Mouse (Mus musculus): ENCODE measurements around the gene Ifna1. TPM values are rescaled to one million over a fixed set of nuclear protein-coding genes. Genes with fewer than 3 reads are reported as not detected.

Ifna1 gene
- total and polyA plus RNA-seq, 3 experiments: not detected

- no peak overlapping the region for H3K9ac ChIP-seq (ENCODE audit: insufficient read depth, low read depth)
- H3K4me2 ChIP-seq (ENCODE audit: insufficient read depth, low read depth, poor library complexity, severe bottlenecking): no peak overlapping the region
- H3K36me3 ChIP-seq (replicated peaks in 1 of 2; ENCODE audit: control insufficient read depth in 1 of 2, insufficient read depth in 1 of 2, low read length in 1 of 2): no peaks in the 10 kb centered on the region
- no peak overlapping the region for H3K4me3 ChIP-seq (replicated peaks in 1 of 3; ENCODE audit: low read depth in 2 of 3, low read length in 2 of 3, poor library complexity in 1 of 3)
- TF ChIP-seq MAZ (IDR thresholded peaks at IDR 0.05; ENCODE audit: low read depth, low read length) (no peak), SMC3 (IDR thresholded peaks at IDR 0.05; ENCODE audit: low read depth, low read length) (no peak), USF1 (IDR thresholded peaks at IDR 0.05; ENCODE audit: low read depth, low read length) (no peak), ZKSCAN1 (IDR thresholded peaks at IDR 0.05; ENCODE audit: borderline replicate concordance, low read depth, low read length) (no peak), CTCF (conservative IDR thresholded peaks at IDR 0.05 in 1 of 2, IDR thresholded peaks at IDR 0.05 in 1 of 2; ENCODE audit: low read depth in 2 of 2, low read length in 2 of 2) (no peak), EP300 (IDR thresholded peaks at IDR 0.05; ENCODE audit: low read length) (no peak), POLR2A (IDR thresholded peaks at IDR 0.05; ENCODE audit: low read depth, low read length) (no peak), NELFE (IDR thresholded peaks at IDR 0.05; ENCODE audit: low read depth, low read length) (no peak), ETS1 (conservative IDR thresholded peaks at IDR 0.05; ENCODE audit: low read depth, low read length) (no peak), BHLHE40 (IDR thresholded peaks at IDR 0.05; ENCODE audit: low read depth, low read length) (no peak), RAD21 (IDR thresholded peaks at IDR 0.05; ENCODE audit: low read depth, low read length) (no peak), ZC3H11A (IDR thresholded peaks at IDR 0.05; ENCODE audit: low read depth, low read length) (no peak), PAX5 (IDR thresholded peaks at IDR 0.05; ENCODE audit: low read length) (no peak), CHD1 (IDR thresholded peaks at IDR 0.05; ENCODE audit: low read depth, low read length) (no peak), CHD2 (IDR thresholded peaks at IDR 0.05; ENCODE audit: low read length) (no peak), JUN (IDR thresholded peaks at IDR 0.05; ENCODE audit: insufficient read depth, low read depth, low read length) (no peak), SIN3A (IDR thresholded peaks at IDR 0.05; ENCODE audit: low read length) (no peak)
- H3K79me2 ChIP-seq (replicated peaks; ENCODE audit: control insufficient read depth, extremely low read depth, insufficient read depth, poor library complexity, severe bottlenecking): no peaks in the 10 kb centered on the region
- dilution Hi-C loops (cut with MboI; ENCODE audit: extremely low pct_ligation_motif_present, extremely low pct_unique_long_range_greater_than_20kb, low sequenced_read_pairs): no loop called here
- in situ Hi-C loops (cut with MboI; ENCODE audit: low pct_ligation_motif_present, low pct_unique_long_range_greater_than_20kb, low sequenced_read_pairs): loop anchor here (25.0 kb wide), 1 partner anchor 799 kb away; the partner anchor contains the start of gene Dmrta1
- H3K9me3 ChIP-seq (replicated peaks; ENCODE audit: low read length): no peaks in the 10 kb centered on the region
- no peak for DNase-seq (ENCODE audit: extremely low read depth)
- no peak overlapping the region for H3K27ac ChIP-seq (ENCODE audit: insufficient read depth, low read depth)
- no peaks in the 10 kb centered on the region for H3K27me3 ChIP-seq (replicated peaks)
- H3K4me1 ChIP-seq (ENCODE audit: control insufficient read depth in 1 of 2, insufficient read depth in 2 of 2): peaks cover 2% of the 10 kb centered on the region in 2 experiments; a peak in 1 of 4 replicates
Observed at GRCm38 (mm10) chr4:88888236-88888635, 38.3 kb downstream of the Ifna1 start.

- TF ChIP-seq POLR2AphosphoS2 (IDR thresholded peaks at IDR 0.05; ENCODE audit: low read depth, low read length) (no peak), SIN3A (IDR thresholded peaks at IDR 0.05; ENCODE audit: low read length) (no peak), MAX (IDR thresholded peaks at IDR 0.05; ENCODE audit: low read length) (no peak), E2F4 (IDR thresholded peaks at IDR 0.05; ENCODE audit: insufficient replicate concordance, low read depth, low read length) (no peak), UBTF (IDR thresholded peaks at IDR 0.05; ENCODE audit: low read depth, low read length) (no peak), CHD2 (IDR thresholded peaks at IDR 0.05; ENCODE audit: low read length) (no peak), NRF1 (IDR thresholded peaks at IDR 0.05; ENCODE audit: low read depth, low read length) (no peak), JUN (IDR thresholded peaks at IDR 0.05; ENCODE audit: insufficient read depth, low read depth, low read length) (no peak), ZKSCAN1 (IDR thresholded peaks at IDR 0.05; ENCODE audit: borderline replicate concordance, low read depth, low read length) (no peak), CTCF (conservative IDR thresholded peaks at IDR 0.05 in 1 of 2, IDR thresholded peaks at IDR 0.05 in 1 of 2; ENCODE audit: low read depth in 2 of 2, low read length in 2 of 2) (no peak), TCF12 (IDR thresholded peaks at IDR 0.05; ENCODE audit: low read depth, low read length) (no peak)
- Histone ChIP-seq H3K9me3 (replicated peaks; ENCODE audit: low read length) (no peaks in the 10 kb centered on the region), H3K27ac (ENCODE audit: insufficient read depth, low read depth) (no peak overlapping the region), H3K27me3 (replicated peaks) (no peaks in the 10 kb centered on the region), H3K79me2 (replicated peaks; ENCODE audit: control insufficient read depth, extremely low read depth, insufficient read depth, poor library complexity, severe bottlenecking) (no peaks in the 10 kb centered on the region), H3K4me1 (ENCODE audit: control insufficient read depth in 1 of 2, insufficient read depth in 2 of 2) (peaks cover 2% of the 10 kb centered on the region in 2 experiments; a peak in 1 of 4 replicates), H3K9ac (ENCODE audit: insufficient read depth, low read depth) (no peak overlapping the region), H3K36me3 (replicated peaks in 1 of 2; ENCODE audit: control insufficient read depth in 1 of 2, insufficient read depth in 1 of 2, low read length in 1 of 2) (no peaks in the 10 kb centered on the region), H3K4me2 (ENCODE audit: insufficient read depth, low read depth, poor library complexity, severe bottlenecking) (no peak overlapping the region), H3K4me3 (replicated peaks in 1 of 3; ENCODE audit: low read depth in 2 of 3, low read length in 2 of 3, poor library complexity in 1 of 3) (no peak overlapping the region)
- dilution Hi-C loops (cut with MboI; ENCODE audit: extremely low pct_ligation_motif_present, extremely low pct_unique_long_range_greater_than_20kb, low sequenced_read_pairs) (no loop called here), in situ Hi-C loops (cut with MboI; ENCODE audit: low pct_ligation_motif_present, low pct_unique_long_range_greater_than_20kb, low sequenced_read_pairs) (loop anchor here (25.0 kb wide), 1 partner anchor 794 kb away; the partner anchor contains the start of gene Dmrta1)
- no peak for DNase-seq (ENCODE audit: extremely low read depth)
Observed at GRCm38 (mm10) chr4:88893201-88893754, 43.4 kb downstream of the Ifna1 start.

Data from CH12.LX (cell line).